ENCODE assay signal across 8 mouse cellular contexts in genomic region chr5:29195570-29196263, GRCm38 (mm10). TPM values are rescaled to one million over a fixed set of nuclear protein-coding genes. Genes with fewer than 3 reads are reported as not detected.
DNase-seq lines count a peak whose midpoint lies in the region; ATAC-seq and TF ChIP-seq lines count a peak whose summit lies in the region.

TSS of gene Rnf32 (plus strand) at chr5:29195992.

- no peaks in the 10 kb centered on the region for H3K27me3 ChIP-seq in E14TG2a.4 (ENCODE audit: insufficient read depth, low read length)
- no peaks in the 10 kb centered on the region for H3K27me3 ChIP-seq in forebrain, embryonic 14.5 days (replicated peaks; ENCODE audit: control insufficient read depth, insufficient read depth, low read length)
- peaks cover 34% of the 10 kb centered on the region for H3K27me3 ChIP-seq in liver, embryonic 15.5 days
- H3K27me3 ChIP-seq in neural tube, embryonic 13.5 days, result no peaks in the 10 kb centered on the region

- no peaks in the 10 kb centered on the region for H3K9me3 ChIP-seq in E14TG2a.4 (ENCODE audit: low read length)
- H3K9me3 ChIP-seq in forebrain, embryonic 14.5 days (replicated peaks; ENCODE audit: control insufficient read depth, low read length), result no peaks in the 10 kb centered on the region
- no peaks in the 10 kb centered on the region for H3K9me3 ChIP-seq in liver, embryonic 15.5 days (replicated peaks)
- no peaks in the 10 kb centered on the region for H3K9me3 ChIP-seq in neural tube, embryonic 13.5 days

- H3K36me3 ChIP-seq in E14TG2a.4 (ENCODE audit: insufficient read depth, low read length), result no peaks in the 10 kb centered on the region
- H3K36me3 ChIP-seq in forebrain, embryonic 14.5 days (ENCODE audit: control insufficient read depth, insufficient read depth, low read length), result no peaks in the 10 kb centered on the region
- H3K36me3 ChIP-seq in liver, embryonic 15.5 days (replicated peaks), result no peaks in the 10 kb centered on the region
- H3K36me3 ChIP-seq in neural tube, embryonic 13.5 days, result no peaks in the 10 kb centered on the region

- intact Hi-C loops in heart, postnatal 14 days (cut with DNase I), result no loop called here

- H3K9ac ChIP-seq in forebrain, embryonic 14.5 days (ENCODE audit: low read length), result peak within 1 kb of the TSS; percentile 84
- H3K9ac ChIP-seq in liver, embryonic 15.5 days, result no peak within 1 kb of the TSS
- H3K9ac ChIP-seq in neural tube, embryonic 13.5 days, result peak within 1 kb of the TSS; percentile 84

- peak within 1 kb of the TSS; percentile 71 for H3K4me2 ChIP-seq in forebrain, embryonic 14.5 days (ENCODE audit: low read length)
- peak within 1 kb of the TSS; percentile 77 for H3K4me2 ChIP-seq in liver, embryonic 15.5 days
- peak within 1 kb of the TSS; percentile 69 for H3K4me2 ChIP-seq in neural tube, embryonic 13.5 days

- WGBS in forebrain, embryonic 14.5 days, result under 1% methylated on average over 62 of the region's 70 CpGs
- WGBS in liver, embryonic 15.5 days (ENCODE audit: insufficient replicate concordance), result under 1% methylated on average over 69 of the region's 70 CpGs
- WGBS in neural tube, embryonic 13.5 days, result under 1% methylated on average over 63 of the region's 70 CpGs

- peak within 1 kb of the TSS; percentile 80 for H3K27ac ChIP-seq in forebrain, embryonic 14.5 days (ENCODE audit: low read depth, low read length)
- H3K27ac ChIP-seq in liver, embryonic 15.5 days (replicated peaks), result no peak within 1 kb of the TSS
- peak within 1 kb of the TSS; percentile 88 for H3K27ac ChIP-seq in neural tube, embryonic 13.5 days (replicated peaks)

- peak within 1 kb of the TSS; percentile 86 for H3K4me3 ChIP-seq in E14TG2a.4 (replicated peaks; ENCODE audit: low read length)
- H3K4me3 ChIP-seq in forebrain, embryonic 14.5 days (ENCODE audit: low read depth, low read length), result peak within 1 kb of the TSS; percentile 57
- peak within 1 kb of the TSS; percentile 59 for H3K4me3 ChIP-seq in liver, embryonic 15.5 days (replicated peaks)
- H3K4me3 ChIP-seq in neural tube, embryonic 13.5 days, result peak within 1 kb of the TSS; percentile 61

- peak; percentile 97 for ATAC-seq in forebrain, embryonic 14.5 days
- ATAC-seq in liver, embryonic 15.5 days (ENCODE audit: insufficient read depth), result peak; percentile 76
- ATAC-seq in neural tube, embryonic 13.5 days (ENCODE audit: low read depth), result peak; percentile 98

- TF ChIP-seq CTCF in E14TG2a.4 (conservative IDR thresholded peaks at IDR 0.05; ENCODE audit: low read length), result no peak

- DNase-seq in c-Kit-positive CD71-positive TER-119-positive erythroid progenitor cells, embryonic 14.5 days (ENCODE audit: low spot score), result peak; percentile 57
- DNase-seq in forebrain, embryonic 14.5 days (ENCODE audit: low spot score), result peak; percentile 97
- peak; percentile 70 to 73 for DNase-seq in heart, postnatal 14 days
- DNase-seq in kidney, postnatal 4 days, result peak; percentile 83 to 87
- peak; percentile 87 for DNase-seq in telencephalon, adult 2 months (ENCODE audit: low read depth, low spot score)

- H3K4me1 ChIP-seq in E14TG2a.4 (replicated peaks; ENCODE audit: low read depth, low read length), result peaks cover 52% of the 10 kb centered on the region
- peaks cover 4% of the 10 kb centered on the region; the same call in 1 of the 2 replicates for H3K4me1 ChIP-seq in forebrain, embryonic 14.5 days (ENCODE audit: control insufficient read depth, insufficient read depth, low read length)
- peaks cover 11% of the 10 kb centered on the region; the same call in 1 of the 2 replicates for H3K4me1 ChIP-seq in liver, embryonic 15.5 days (replicated peaks)
- H3K4me1 ChIP-seq in neural tube, embryonic 13.5 days (replicated peaks), result peaks cover 13% of the 10 kb centered on the region

RNA-seq across cellular contexts. Expression of gene Rnf32, which starts in this region (rescaled TPM):
- polyA plus RNA-seq in forebrain, embryonic 14.5 days (2014; fragmentation: Nextera tagmentation; extraction: Ambion mirVana), result 17.4 and 19.4 TPM in 2 replicates
- under 1 TPM; 0.49 to 0.60 TPM for total RNA-seq in heart, postnatal 14 days (2021)
- polyA plus RNA-seq in liver, embryonic 15.5 days (2015; fragmentation: Nextera tagmentation; extraction: Ambion mirVana), result 0.10 and 0.14 TPM in 2 replicates
- 11.8 and 13.1 TPM in 2 replicates for polyA plus RNA-seq in neural tube, embryonic 13.5 days (2015; fragmentation: Nextera tagmentation; extraction: Ambion mirVana)

Comparison
In these comparisons a context has a peak if more than half of its experiments do, and no peak if none do; other contexts are left out.
1. RNA of gene Rnf32 (polyA plus RNA-seq): 17.4 to 19.4 TPM in forebrain, embryonic 14.5 days and 11.8 to 13.1 TPM in neural tube, embryonic 13.5 days; 0.10 to 0.14 TPM in liver, embryonic 15.5 days; every median in the first group is over 10 times any median in the second.
2. Peak in DNase-seq in heart, postnatal 14 days; RNA of the gene not detected or under 1 TPM.
3. Peak in ATAC-seq, H3K4me3 ChIP-seq and H3K4me2 ChIP-seq in liver, embryonic 15.5 days; RNA of the gene not detected or under 1 TPM.
4. Peak in every context shown above with its lines, with median percentiles within 50 percentile points of each other: H3K4me3 ChIP-seq, DNase-seq, ATAC-seq and H3K4me2 ChIP-seq.